Mouse (Mus musculus): ENCODE results near the gene Gle1. TPM values are rescaled to one million over a fixed set of nuclear protein-coding genes. Genes with fewer than 3 reads are reported as not detected.
"Not testable (repeated sequence)": the region's sequence is repeated elsewhere in the genome, so short reads cannot be mapped to it uniquely, and the experiment has no call there.

The Gle1 gene
- total RNA-seq (2014; rRNA removed) (17.8 and 22.6 TPM in 2 replicates), polyA plus RNA-seq (2012; rRNA removed) (13.8 and 14.3 TPM in 2 replicates)

DNA sequence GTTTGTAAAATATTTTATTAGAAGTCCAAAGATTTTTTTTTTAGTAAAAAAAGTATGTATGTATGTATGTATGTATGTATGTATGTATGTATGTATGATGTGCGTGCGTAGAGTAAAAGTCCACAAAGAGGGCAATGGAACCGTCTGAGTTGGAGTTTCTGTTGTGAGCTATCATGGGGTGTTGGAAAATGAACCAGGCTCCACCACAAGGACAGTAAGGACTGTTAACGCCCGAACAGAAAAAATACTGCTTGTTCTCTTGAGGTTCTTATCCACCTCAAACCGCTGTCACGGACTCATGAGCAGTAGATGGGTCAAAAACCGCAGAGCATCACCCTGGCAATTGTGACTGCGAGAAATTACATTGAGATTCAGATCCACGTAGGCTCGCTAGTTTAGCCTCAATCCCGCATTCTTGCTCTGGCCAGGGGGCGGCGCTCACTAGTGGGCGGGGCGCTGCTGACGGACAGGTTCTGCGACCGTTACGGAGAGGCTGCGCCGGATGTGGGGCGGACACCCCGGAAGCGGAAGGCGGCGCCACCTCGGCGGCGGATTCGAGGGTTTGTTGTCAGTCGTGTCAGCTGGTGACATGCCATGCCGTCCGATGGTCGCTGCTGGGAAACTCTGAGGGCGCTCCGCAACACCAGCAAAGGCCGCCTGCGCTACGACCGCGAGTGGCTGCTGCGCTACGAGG is at the start of gene Gle1:
Gle1 (plus strand) TSS at position 521 of the 694 bp plus-strand sequence.
- DNase-seq (ENCODE audit: extremely low read depth, low read depth, low spot score), result peak; percentile 78
- no peaks in the 10 kb centered on the region for H3K27me3 ChIP-seq (ENCODE audit: control insufficient read depth, insufficient read depth, low read length)
- H3K4me1 ChIP-seq (ENCODE audit: control insufficient read depth, insufficient read depth, low read length), result peaks cover 3% of the 10 kb centered on the region
- H3K36me3 ChIP-seq (ENCODE audit: control insufficient read depth, insufficient read depth, low read length), result peaks cover 13% of the 10 kb centered on the region
- TF ChIP-seq POLR2A (IDR thresholded peaks at IDR 0.05; ENCODE audit: extremely low read depth, insufficient read depth, low read length) (peak; percentile 44; the same call in 1 of the 2 replicates), CTCF (IDR thresholded peaks at IDR 0.05; ENCODE audit: low read depth, low read length) (peak; percentile 71)
- no peaks in the 10 kb centered on the region for H3K79me2 ChIP-seq (ENCODE audit: control insufficient read depth, insufficient read depth, low read length)
- H3K9ac ChIP-seq (ENCODE audit: low read depth, low read length), result peak within 1 kb of the TSS; percentile 96
- peak within 1 kb of the TSS; percentile 95 for H3K4me3 ChIP-seq (ENCODE audit: insufficient read depth, low read depth, low read length)
- peak within 1 kb of the TSS; percentile 77 for H3K27ac ChIP-seq (replicated peaks; ENCODE audit: insufficient read depth, low read depth, low read length)
- 3% methylated on average over 44 of the region's 44 CpGs for WGBS

- WGBS, result 81% methylated on average over 9 of the region's 9 CpGs
- H3K9ac ChIP-seq (ENCODE audit: low read depth, low read length); H3K27ac ChIP-seq (replicated peaks; ENCODE audit: insufficient read depth, low read depth, low read length); H3K36me3 ChIP-seq (ENCODE audit: control insufficient read depth, insufficient read depth, low read length); H3K79me2 ChIP-seq (ENCODE audit: control insufficient read depth, insufficient read depth, low read length); H3K4me1 ChIP-seq (ENCODE audit: control insufficient read depth, insufficient read depth, low read length); H3K4me3 ChIP-seq (ENCODE audit: insufficient read depth, low read depth, low read length); DNase-seq (ENCODE audit: extremely low read depth, low read depth, low spot score); H3K27me3 ChIP-seq (ENCODE audit: control insufficient read depth, insufficient read depth, low read length): not testable (repeated sequence)
Measured at GRCm38 (mm10) chr2:29886659-29887292, 48.5 kb upstream of the Gle1 start.

- peak; percentile 80 for DNase-seq (ENCODE audit: extremely low read depth, low read depth, low spot score)
- Histone ChIP-seq H3K27me3 (ENCODE audit: control insufficient read depth, insufficient read depth, low read length) (no peaks in the 10 kb centered on the region), H3K79me2 (ENCODE audit: control insufficient read depth, insufficient read depth, low read length) (peaks cover 4% of the 10 kb centered on the region; the same call in 1 of the 2 replicates), H3K9ac (ENCODE audit: low read depth, low read length) (peak within 1 kb of the TSS; percentile 82), H3K36me3 (ENCODE audit: control insufficient read depth, insufficient read depth, low read length) (peaks cover 4% of the 10 kb centered on the region; the same call in 1 of the 2 replicates), H3K27ac (replicated peaks; ENCODE audit: insufficient read depth, low read depth, low read length) (peak within 1 kb of the TSS; percentile 47), H3K4me3 (ENCODE audit: insufficient read depth, low read depth, low read length) (peak within 1 kb of the TSS; percentile 93), H3K4me1 (ENCODE audit: control insufficient read depth, insufficient read depth, low read length) (peaks cover 8% of the 10 kb centered on the region; the same call in 1 of the 2 replicates)
- TF ChIP-seq POLR2A (IDR thresholded peaks at IDR 0.05; ENCODE audit: extremely low read depth, insufficient read depth, low read length), result no peak
- TF ChIP-seq CTCF (IDR thresholded peaks at IDR 0.05; ENCODE audit: low read depth, low read length), result no peak
- 1% methylated on average over 70 of the region's 70 CpGs for WGBS
Measured at GRCm38 (mm10) chr2:29889066-29889944, 45.9 kb upstream of the Gle1 start, which contains the start of gene Odf2. Odf2 (plus strand) TSS chr2:29889221.

GRCm38 (mm10) chr2:29889991-29890833 is 45.0 kb upstream of the Gle1 start:
- Histone ChIP-seq H3K4me1 (ENCODE audit: control insufficient read depth, insufficient read depth, low read length) (peaks cover 8% of the 10 kb centered on the region; the same call in 1 of the 2 replicates), H3K79me2 (ENCODE audit: control insufficient read depth, insufficient read depth, low read length) (peaks cover 4% of the 10 kb centered on the region; the same call in 1 of the 2 replicates), H3K4me3 (ENCODE audit: insufficient read depth, low read depth, low read length) (peak overlapping the region; percentile 93), H3K36me3 (ENCODE audit: control insufficient read depth, insufficient read depth, low read length) (peaks cover 7% of the 10 kb centered on the region; the same call in 1 of the 2 replicates), H3K9ac (ENCODE audit: low read depth, low read length) (peak overlapping the region; percentile 82), H3K27me3 (ENCODE audit: control insufficient read depth, insufficient read depth, low read length) (no peaks in the 10 kb centered on the region), H3K27ac (replicated peaks; ENCODE audit: insufficient read depth, low read depth, low read length) (peak overlapping the region; percentile 47)
- TF ChIP-seq CTCF (IDR thresholded peaks at IDR 0.05; ENCODE audit: low read depth, low read length), result peak; percentile 23; the same call in 1 of the 2 replicates
- TF ChIP-seq POLR2A (IDR thresholded peaks at IDR 0.05; ENCODE audit: extremely low read depth, insufficient read depth, low read length), result no peak
- WGBS, result 3% methylated on average over 59 of the region's 61 CpGs
- peak; percentile 55 for DNase-seq (ENCODE audit: extremely low read depth, low read depth, low spot score)

DNA sequence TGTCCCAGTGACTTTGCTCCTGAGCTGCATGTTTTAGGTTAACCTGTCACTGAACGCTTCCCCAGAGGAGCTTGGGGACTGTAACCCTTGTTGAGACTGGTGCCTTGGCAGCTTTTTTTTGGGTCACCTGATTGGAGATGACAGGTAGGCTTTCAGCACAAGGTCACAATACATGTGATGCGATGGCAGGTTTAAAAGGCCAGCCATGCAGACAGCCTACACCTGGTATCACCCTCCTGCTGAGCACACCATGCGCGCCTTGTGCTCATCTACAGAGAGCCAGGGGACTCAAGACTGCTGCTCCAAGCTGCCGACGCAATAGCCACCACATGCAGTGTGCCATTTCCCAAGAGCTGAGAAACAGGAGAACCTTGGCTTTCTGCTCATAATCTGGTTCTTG is 43.5 kb upstream of the Gle1 start:
- Histone ChIP-seq H3K4me1 (ENCODE audit: control insufficient read depth, insufficient read depth, low read length) (peaks cover 8% of the 10 kb centered on the region; the same call in 1 of the 2 replicates), H3K9ac (ENCODE audit: low read depth, low read length) (no peak overlapping the region), H3K27me3 (ENCODE audit: control insufficient read depth, insufficient read depth, low read length) (no peaks in the 10 kb centered on the region), H3K79me2 (ENCODE audit: control insufficient read depth, insufficient read depth, low read length) (peaks cover 4% of the 10 kb centered on the region; the same call in 1 of the 2 replicates), H3K27ac (replicated peaks; ENCODE audit: insufficient read depth, low read depth, low read length) (no peak overlapping the region), H3K36me3 (ENCODE audit: control insufficient read depth, insufficient read depth, low read length) (peaks cover 17% of the 10 kb centered on the region), H3K4me3 (ENCODE audit: insufficient read depth, low read depth, low read length) (no peak overlapping the region)
- 94% methylated on average over 6 of the region's 6 CpGs for WGBS
- no peak for TF ChIP-seq CTCF (IDR thresholded peaks at IDR 0.05; ENCODE audit: low read depth, low read length)
- TF ChIP-seq POLR2A (IDR thresholded peaks at IDR 0.05; ENCODE audit: extremely low read depth, insufficient read depth, low read length), result no peak
- no peak for DNase-seq (ENCODE audit: extremely low read depth, low read depth, low spot score)

Measured in liver, adult 2 months (tissue).